Mouse (Mus musculus) neutrophil, adult 5-6 weeks (primary cell): ENCODE results near the gene Tti1. TPM values are rescaled to one million over a fixed set of nuclear protein-coding genes. Genes with fewer than 3 reads are reported as not detected.

Source experiments
- total RNA-seq: library from RNA; stranded (forward); fragments of 200-1000 nt; gene quantifications from 2 replicates; pipeline ENCODE4 v1.2.3, GENCODE M21; 2017

Gene Tti1
- total RNA-seq, 1 experiment from 2014 or later, result 26.4 TPM

Other genes starting within 250 kb of the Tti1 start
- gene Vstm2l, start 113.8 kb downstream of the Tti1 start, total RNA-seq, result not detected in 2 replicates
- 18.9 and 29.2 TPM in 2 replicates for gene Rprd1b, start 64 bp upstream of the Tti1 start, total RNA-seq
- gene Tgm2, start 118.0 kb upstream of the Tti1 start, total RNA-seq, result 16.6 and 20.3 TPM in 2 replicates
- not detected in 2 replicates for gene D630003M21Rik, start 200.8 kb upstream of the Tti1 start, total RNA-seq
- not detected in 2 replicates for gene Bpi, start 229.7 kb upstream of the Tti1 start, total RNA-seq